Mouse (Mus musculus) ES-Bruce4 (cell line): ENCODE results near the gene S1pr3.

ENCODE experiments used
- CTCF ChIP-seq: IDR thresholded peaks from one replicate; pipeline ENCODE4 v1.8.1; 2011; ENCODE audit warnings: low read depth, low read length
- EP300 ChIP-seq: IDR thresholded peaks from 2 replicates; pipeline ENCODE4 v1.6.1; 2011; ENCODE audit warnings: low read depth, low read length; ENCODE audit not compliant: insufficient read depth
- POLR2A ChIP-seq: IDR thresholded peaks from one replicate; pipeline ENCODE4 v1.8.1; 2011; ENCODE audit warnings: low read length; ENCODE audit not compliant: insufficient read depth

DNA sequence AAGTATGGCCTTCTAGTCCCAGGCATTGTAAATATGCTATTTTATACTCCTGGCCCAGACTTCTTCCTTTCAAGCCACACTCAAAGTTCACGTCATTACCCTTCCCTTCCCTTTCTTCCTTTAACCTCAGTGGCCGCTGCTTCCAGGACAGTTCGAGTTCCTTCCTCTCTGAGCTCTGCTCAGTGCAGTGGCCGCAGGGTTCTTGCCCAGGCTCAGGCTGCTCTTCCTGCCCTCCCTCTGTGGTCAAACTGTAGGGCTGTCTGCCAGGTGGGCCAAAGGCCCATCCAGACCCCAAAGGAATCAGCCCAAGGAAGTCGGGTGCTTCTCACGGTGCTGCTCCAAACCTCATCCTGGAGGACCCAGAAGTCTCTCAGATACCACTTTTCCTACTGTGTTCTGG, 9.4 kb downstream of the S1pr3 start:
- TF ChIP-seq POLR2A (no peak), CTCF (no peak), EP300 (no peak)
